Mouse (Mus musculus) spleen, adult 12 weeks (tissue): ENCODE data around the gene Tns3.

Source experiments
- DNase-seq: peaks from one replicate; pipeline ENCODE4 v3.0.0; 2022; ENCODE audit warnings: low spot score

The Tns3 gene

GRCm38 (mm10) chr11:8472439-8472838 is 191.9 kb downstream of the Tns3 start:
- no peak for DNase-seq

- DNase-seq, result no peak
These were observed 192.8 kb downstream of the Tns3 start for GRCm38 (mm10) chr11:8471535-8471934.

- DNase-seq, result no peak
These were observed 194.8 kb downstream of the Tns3 start for GRCm38 (mm10) chr11:8469537-8469936.

GRCm38 (mm10) chr11:8468161-8469091 is 195.9 kb downstream of the Tns3 start:
- DNase-seq, result no peak

GRCm38 (mm10) chr11:8467403-8468160 is 196.8 kb downstream of the Tns3 start:
- DNase-seq, result no peak

- no peak for DNase-seq
These were observed 200.5 kb downstream of the Tns3 start for GRCm38 (mm10) chr11:8463866-8464265.

GRCm38 (mm10) chr11:8462827-8463405 is 201.4 kb downstream of the Tns3 start:
- no peak for DNase-seq

- no peak for DNase-seq
These were observed 203.5 kb downstream of the Tns3 start for GRCm38 (mm10) chr11:8460835-8461234.

GRCm38 (mm10) chr11:8457951-8458350 is 206.4 kb downstream of the Tns3 start:
- DNase-seq, result no peak

GRCm38 (mm10) chr11:8456586-8457285 is 207.6 kb downstream of the Tns3 start:
- DNase-seq, result no peak

- DNase-seq, result no peak
These were observed 208.7 kb downstream of the Tns3 start for GRCm38 (mm10) chr11:8455650-8456049.

GRCm38 (mm10) chr11:8453252-8453651 is 211.1 kb downstream of the Tns3 start:
- no peak for DNase-seq

- DNase-seq, result no peak
These were observed 212.6 kb downstream of the Tns3 start for GRCm38 (mm10) chr11:8451597-8452201.

- DNase-seq, result no peak
These were observed 213.8 kb downstream of the Tns3 start for GRCm38 (mm10) chr11:8450540-8450939.

GRCm38 (mm10) chr11:8445915-8446356 is 218.4 kb downstream of the Tns3 start:
- no peak for DNase-seq

- no peak for DNase-seq
These were observed 219.4 kb downstream of the Tns3 start for GRCm38 (mm10) chr11:8444759-8445422.

- no peak for DNase-seq
These were observed 220.6 kb downstream of the Tns3 start for GRCm38 (mm10) chr11:8443539-8444292.

- DNase-seq, result no peak
These were observed 223.6 kb downstream of the Tns3 start for GRCm38 (mm10) chr11:8440706-8441105.

GRCm38 (mm10) chr11:8440221-8440620 is 224.1 kb downstream of the Tns3 start:
- DNase-seq, result no peak

- no peak for DNase-seq
These were observed 225.3 kb downstream of the Tns3 start for GRCm38 (mm10) chr11:8439035-8439434.
